10 mouse cellular contexts compared by ENCODE assay signal in the genomic region with DNA sequence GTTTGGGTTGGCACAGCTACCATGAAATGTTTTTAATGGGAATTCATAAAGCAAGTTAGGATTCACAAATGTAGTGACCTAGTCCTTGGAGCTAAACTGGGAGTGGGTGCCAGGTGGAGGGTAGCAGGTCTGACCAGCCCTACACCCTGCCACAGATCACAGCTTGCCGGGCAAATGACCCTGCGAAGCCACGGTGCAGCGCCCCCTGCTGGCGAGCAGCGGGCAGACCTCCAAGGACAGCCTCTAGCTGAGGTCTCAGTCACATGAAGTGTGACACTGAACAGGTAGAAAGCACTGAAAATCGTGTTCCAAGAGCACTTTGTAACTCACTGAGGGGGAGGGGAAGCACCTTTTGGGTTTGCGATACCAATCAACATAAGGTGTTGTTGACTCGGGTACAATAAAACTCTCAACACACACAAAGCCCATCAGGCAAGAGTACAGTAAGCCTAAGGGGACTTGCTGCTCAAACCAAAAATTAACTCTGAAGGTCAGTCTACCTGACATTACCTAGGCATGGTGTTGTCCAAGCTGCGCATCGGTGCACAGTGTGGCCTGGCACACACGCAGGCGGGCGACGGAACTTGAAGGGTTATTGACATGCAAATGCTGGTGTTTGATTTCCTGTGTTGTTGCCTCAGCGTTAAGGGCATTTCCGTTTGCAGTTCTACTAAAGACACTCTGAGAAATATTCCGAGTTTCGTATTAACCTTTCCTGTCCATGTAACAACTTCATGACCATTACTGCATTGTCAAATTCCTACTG.
DNase-seq lines count a peak whose midpoint lies in the region.
"Had no signal": no experiment of that assay in that cellular context is flagged by ENCODE, and none has a peak within 500 bp of the region (broad histone marks: within the 10 kb centered on the region; RNA-seq: fewer than 3 reads in every experiment).

No protein-coding gene starts in this region.

- WGBS in limb, embryonic 10.5 days: 73% methylated on average over 19 of the region's 19 CpGs

- peaks cover 4% of the 10 kb centered on the region; the same call in 1 of the 2 replicates for H3K4me1 ChIP-seq in limb, embryonic 10.5 days
- H3K4me1 ChIP-seq: neural tube, embryonic 12.5 days had no signal

- intact Hi-C loops in gastrocnemius, postnatal 36 days (cut with DNase I): no loop called here

- H3K4me3 ChIP-seq in limb, embryonic 10.5 days: no peak overlapping the region
- H3K4me3 ChIP-seq: hindbrain, embryonic 15.5 days; neural tube, embryonic 12.5 days had no signal

- no peaks in the 10 kb centered on the region for H3K27me3 ChIP-seq in limb, embryonic 10.5 days (ENCODE audit: low read depth, poor library complexity, severe bottlenecking)
- H3K27me3 ChIP-seq: hindbrain, embryonic 15.5 days; neural tube, embryonic 12.5 days had no signal

- DNase-seq in gastrocnemius, adult 18-20 months (ENCODE audit: low spot score): peak; percentile 28
- DNase-seq in gastrocnemius, postnatal 36 days: no peak
- peak; percentile 21 for DNase-seq in right cerebral cortex, postnatal 4 days
- no peak for DNase-seq in right cerebral cortex, adult 18-20 months
- DNase-seq in cerebellum, postnatal 14 days: peak; percentile 60 to 72
- DNase-seq in limb, embryonic 10.5 days (ENCODE audit: low spot score): peak; percentile 60
- DNase-seq in thymus, postnatal 25 days: peak; percentile 36
- no peak for DNase-seq in spleen, adult 12 weeks (ENCODE audit: low spot score)

- H3K36me3 ChIP-seq in limb, embryonic 10.5 days: no peaks in the 10 kb centered on the region
- H3K36me3 ChIP-seq: hindbrain, embryonic 15.5 days; neural tube, embryonic 12.5 days had no signal

- no peak overlapping the region for H3K27ac ChIP-seq in limb, embryonic 10.5 days
- H3K27ac ChIP-seq: hindbrain, embryonic 15.5 days; neural tube, embryonic 12.5 days had no signal

- no peaks in the 10 kb centered on the region for H3K9me3 ChIP-seq in limb, embryonic 10.5 days (replicated peaks)
- H3K9me3 ChIP-seq: hindbrain, embryonic 15.5 days; neural tube, embryonic 12.5 days had no signal

Comparison
In these comparisons a context has a peak if more than half of its experiments do, and no peak if none do; other contexts are left out.
1. DNase-seq: peak in gastrocnemius, adult 18-20 months (single experiment), right cerebral cortex, postnatal 4 days (single experiment), cerebellum, postnatal 14 days (2 of 2), limb, embryonic 10.5 days (single experiment) and thymus, postnatal 25 days (single experiment); none in gastrocnemius, postnatal 36 days (0 of 2), right cerebral cortex, adult 18-20 months (single experiment) and spleen, adult 12 weeks (single experiment).